Mouse (Mus musculus) adrenal gland, postnatal 4 days (tissue): Measurements from ENCODE around the gene Vmn1r6. TPM values are rescaled to one million over a fixed set of nuclear protein-coding genes. Genes with fewer than 3 reads are reported as not detected.
"Not testable (repeated sequence)": the region's sequence is repeated elsewhere in the genome, so short reads cannot be mapped to it uniquely, and the experiment has no call there.

ENCODE experiments used
- DNase-seq, 2 experiments: peaks; one replicate each; pipeline ENCODE4 v3.0.0; 2021 to 2022; ENCODE audit warnings: low spot score in 2 of 2, mixed read lengths in 2 of 2
- long read RNA-seq, 2 experiments: library from polyadenylated mRNA; stranded (forward); transcript quantifications; one replicate each; pipeline ENCODE4 v2.0.0; 2021
- total RNA-seq, 2 experiments: library from RNA; stranded (reverse); gene quantifications; 2 replicates each; pipeline ENCODE4 v1.2.3; 2021

Vmn1r6 gene
- total RNA-seq, result under 1 TPM in 1 of 2 experiments, not detected in 1; 0.03 TPM
- long read RNA-seq, experiment 1, result 0 reads
- long read RNA-seq, experiment 2, result 0 reads

DNA sequence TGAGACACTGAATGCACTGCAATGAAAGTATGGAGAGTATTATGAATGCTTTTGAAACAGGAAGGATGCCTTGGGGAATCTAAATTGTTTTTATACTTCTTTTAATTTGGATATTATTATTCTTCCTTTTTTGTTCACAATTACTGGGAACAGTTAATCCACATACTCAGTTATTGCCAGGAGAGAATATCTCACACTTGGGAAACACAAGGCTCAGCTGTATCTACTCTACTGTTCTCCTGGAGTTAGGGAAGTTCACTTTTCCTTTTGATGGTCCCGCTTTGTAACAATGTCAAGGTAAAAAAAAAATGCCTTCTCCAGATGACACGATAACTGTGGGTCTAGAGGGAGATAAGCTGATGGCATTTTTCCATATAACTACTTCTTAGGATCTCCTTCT lies at the start of gene Vmn1r6:
Vmn1r6 (plus strand) TSS at position 301 of the 400 bp plus-strand sequence.
- no peak for DNase-seq

DNA sequence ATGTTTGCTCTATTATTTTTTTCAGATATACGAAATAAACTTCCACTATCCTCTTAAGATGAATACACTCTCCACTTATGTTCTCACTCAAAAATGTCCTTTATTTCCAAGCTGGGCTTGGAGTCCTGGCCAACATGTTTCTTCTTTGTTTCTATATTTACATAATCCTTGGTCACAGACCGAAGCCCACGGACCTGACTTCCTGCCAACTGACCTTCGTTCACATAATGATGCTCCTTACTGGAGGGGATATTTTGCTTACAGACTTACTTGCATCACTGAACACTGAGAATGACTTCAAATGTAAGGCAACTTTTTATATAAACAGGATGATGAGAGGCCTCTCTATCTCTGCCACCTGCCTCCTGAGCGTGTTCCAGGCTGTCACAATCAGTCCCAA lies 40.6 kb upstream of the Vmn1r6 start:
- DNase-seq, result no peak

DNA sequence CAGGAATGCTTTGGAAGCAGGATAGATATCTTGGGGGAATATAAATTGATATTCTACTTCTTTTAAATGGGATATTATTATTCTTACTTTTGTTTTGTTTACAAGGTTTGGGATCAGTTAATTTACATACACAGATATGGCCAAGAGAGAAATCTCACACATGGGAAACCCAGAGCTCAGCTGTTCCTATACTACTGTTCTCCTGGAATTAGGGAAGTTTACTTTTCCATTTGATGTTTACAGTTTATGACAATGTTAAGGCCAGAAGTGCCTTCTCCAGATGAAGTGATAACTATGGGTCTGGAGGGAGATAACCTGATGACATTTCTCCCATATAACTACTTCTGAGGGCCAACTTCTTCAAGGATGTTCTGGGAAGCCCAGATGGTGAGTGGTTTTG lies 27.1 kb upstream of the Vmn1r6 start, which contains the start of gene Vmn1r5:
Vmn1r5 (plus strand) TSS at position 301 of the 400 bp plus-strand sequence.
- DNase-seq, result no peak

DNA sequence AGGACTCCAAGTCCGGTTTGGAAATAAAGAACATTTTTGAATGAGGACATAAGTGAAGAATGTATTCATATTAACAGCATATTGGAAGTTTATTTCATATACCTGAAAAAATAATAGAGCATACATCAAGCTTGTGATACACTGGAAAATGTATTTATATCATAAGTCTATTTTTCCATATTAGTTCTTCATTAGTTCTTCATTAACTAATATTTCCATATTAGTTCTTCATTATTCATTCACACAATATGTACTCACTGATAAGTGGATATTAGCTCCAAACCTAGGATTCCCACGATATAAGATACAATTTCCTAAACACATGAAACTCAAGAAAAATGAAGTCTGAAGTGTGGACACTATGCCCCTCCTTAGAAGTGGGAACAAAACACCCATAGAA lies 28.2 kb downstream of the Vmn1r6 start, which contains the start of gene Vmn1r7:
Vmn1r7 (minus strand) TSS at position 101 of the 400 bp plus-strand sequence.
- DNase-seq, result not testable (repeated sequence)

DNA sequence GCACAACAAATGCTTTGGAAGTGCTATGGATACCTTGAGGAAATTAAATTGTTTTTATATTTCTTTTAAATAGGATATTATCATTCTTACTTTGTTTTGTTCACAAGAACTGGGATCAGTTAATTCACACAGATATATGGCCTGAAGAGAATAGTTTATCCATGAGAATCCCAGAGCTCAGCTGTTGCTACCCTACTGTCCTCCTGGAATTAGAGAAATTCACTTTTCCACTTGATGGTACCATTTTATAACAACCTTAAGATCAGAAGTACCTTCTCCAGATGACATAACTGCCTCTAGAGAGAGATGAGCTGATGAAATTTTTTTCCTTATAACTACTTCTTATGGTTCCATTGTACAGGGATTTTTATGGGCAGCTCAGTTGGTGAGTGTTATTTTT lies 34.9 kb downstream of the Vmn1r6 start, which contains the start of gene Vmn1r8:
Vmn1r8 (plus strand) TSS at position 301 of the 400 bp plus-strand sequence.
- no peak for DNase-seq

DNA sequence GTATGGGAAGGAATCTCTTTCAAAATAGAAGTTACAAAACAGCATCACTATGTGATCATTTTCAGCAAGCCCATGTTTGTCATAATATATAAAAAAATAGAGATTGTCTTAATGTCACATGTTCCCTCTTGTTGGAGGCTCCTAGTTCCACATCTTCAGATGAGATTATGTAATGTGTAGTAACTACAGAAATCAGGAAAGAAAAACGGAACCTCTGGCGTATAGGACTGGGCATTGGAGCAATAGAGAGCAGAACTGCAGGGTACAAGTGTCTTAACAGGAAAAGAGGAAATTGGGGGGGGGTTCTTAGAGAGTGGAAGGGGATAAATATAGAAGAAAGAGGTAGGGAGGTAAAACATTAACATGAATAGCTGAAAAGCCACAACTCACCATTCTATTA lies 37.6 kb downstream of the Vmn1r6 start:
- DNase-seq, result no peak

Other genes starting within 250 kb of the Vmn1r6 start
- 10 to 100 TPM; 47.8 to 50.0 TPM for gene Kbtbd2, start 199.4 kb upstream of the Vmn1r6 start, total RNA-seq
- gene Fkbp9, start 165.2 kb upstream of the Vmn1r6 start, total RNA-seq, result 100 to 1,000 TPM; 108 to 112 TPM
- gene Nt5c3, start 73.3 kb upstream of the Vmn1r6 start, total RNA-seq, result 10 to 100 TPM; 36.2 to 41.8 TPM
- gene Vmn1r4, start 73.2 kb upstream of the Vmn1r6 start, total RNA-seq, result under 1 TPM; 0.54 to 0.56 TPM
- not detected for gene Vmn1r5, start 27.0 kb upstream of the Vmn1r6 start, total RNA-seq
- not detected for gene Vmn1r7, start 28.1 kb downstream of the Vmn1r6 start, total RNA-seq
- gene Vmn1r8, start 35.0 kb downstream of the Vmn1r6 start, total RNA-seq, result not detected
- gene Vmn1r9, start 69.5 kb downstream of the Vmn1r6 start, total RNA-seq, result not detected
- not detected for gene Vmn1r10, start 112.2 kb downstream of the Vmn1r6 start, total RNA-seq
- gene Vmn1r11, start 136.2 kb downstream of the Vmn1r6 start, total RNA-seq, result not detected
- gene Vmn1r12, start 159.7 kb downstream of the Vmn1r6 start, total RNA-seq, result not detected
- not detected for gene Vmn1r13, start 206.0 kb downstream of the Vmn1r6 start, total RNA-seq
- not detected for gene Vmn1r14, start 234.4 kb downstream of the Vmn1r6 start, total RNA-seq